Mouse (Mus musculus): Measurements from ENCODE around the gene Slc22a2.

GRCm38 (mm10) chr17:12669363-12669679 is 85.4 kb downstream of the Slc22a2 start:
- TF ChIP-seq ZNF384 (IDR thresholded peaks at IDR 0.05; ENCODE audit: low read depth, low read length): no peak
- no peak for TF ChIP-seq CHD2 (IDR thresholded peaks at IDR 0.05; ENCODE audit: low read depth, low read length)
- no peak for TF ChIP-seq HCFC1 (IDR thresholded peaks at IDR 0.05; ENCODE audit: borderline replicate concordance, insufficient read depth, low read length)
- no peak for TF ChIP-seq MAFK (IDR thresholded peaks at IDR 0.05; ENCODE audit: insufficient read depth, low read depth, low read length)
